Mouse (Mus musculus) cerebellum, adult 9-10 months (tissue): ENCODE results near the gene Cacna1i.

ENCODE experiments used
- DNase-seq: peaks from one replicate; pipeline ENCODE4 v3.0.0; 2022

The Cacna1i gene

GRCm38 (mm10) chr15:80340348-80340747, 53.3 kb downstream of the Cacna1i start:
- DNase-seq: no peak

DNA sequence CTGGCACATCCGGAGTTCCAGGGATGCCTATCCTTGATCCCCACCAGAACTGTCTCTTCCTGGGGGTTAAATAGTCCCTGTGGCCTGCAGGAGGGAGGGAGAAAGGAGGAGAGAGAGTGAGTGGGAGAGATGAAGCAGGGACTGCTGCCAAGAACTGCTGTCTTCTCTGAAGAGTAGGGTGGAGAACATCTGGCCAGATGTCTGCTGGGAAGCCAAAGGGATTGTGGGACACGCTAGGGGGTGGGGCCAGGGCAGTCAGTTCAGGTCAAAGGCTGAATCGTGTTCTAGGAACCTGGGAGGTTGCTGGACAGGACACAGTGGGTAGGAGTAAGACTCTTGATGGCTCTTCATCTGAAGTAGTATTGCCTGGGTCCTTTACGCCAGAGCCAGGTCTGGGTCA, 55.4 kb downstream of the Cacna1i start:
- peak; percentile 72 for DNase-seq

- DNase-seq: peak; percentile 98
Observed at GRCm38 (mm10) chr15:80343031-80343430, 56.0 kb downstream of the Cacna1i start.

- peak; percentile 70 for DNase-seq
Observed at GRCm38 (mm10) chr15:80343731-80344130, 56.7 kb downstream of the Cacna1i start.

GRCm38 (mm10) chr15:80346510-80346909, 59.5 kb downstream of the Cacna1i start:
- DNase-seq: no peak

- DNase-seq: no peak
Observed at GRCm38 (mm10) chr15:80350431-80350830, 63.4 kb downstream of the Cacna1i start.

DNA sequence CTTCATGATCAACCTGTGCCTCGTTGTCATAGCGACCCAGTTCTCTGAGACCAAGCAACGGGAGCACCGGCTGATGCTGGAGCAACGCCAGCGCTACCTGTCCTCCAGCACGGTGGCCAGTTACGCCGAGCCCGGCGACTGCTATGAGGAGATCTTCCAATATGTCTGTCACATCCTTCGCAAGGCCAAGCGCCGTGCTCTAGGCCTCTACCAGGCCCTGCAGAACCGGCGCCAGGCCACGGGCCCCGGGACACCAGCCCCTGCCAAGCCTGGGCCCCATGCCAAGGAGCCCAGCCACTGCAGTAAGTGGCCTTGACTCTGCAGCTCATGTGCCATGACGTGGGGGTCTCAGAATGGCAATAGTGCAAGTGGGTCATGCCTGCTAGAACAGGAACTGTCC, 71.8 kb downstream of the Cacna1i start:
- DNase-seq: peak; percentile 77

- no peak for DNase-seq
Observed at GRCm38 (mm10) chr15:80361780-80362508, 74.9 kb downstream of the Cacna1i start.

DNA sequence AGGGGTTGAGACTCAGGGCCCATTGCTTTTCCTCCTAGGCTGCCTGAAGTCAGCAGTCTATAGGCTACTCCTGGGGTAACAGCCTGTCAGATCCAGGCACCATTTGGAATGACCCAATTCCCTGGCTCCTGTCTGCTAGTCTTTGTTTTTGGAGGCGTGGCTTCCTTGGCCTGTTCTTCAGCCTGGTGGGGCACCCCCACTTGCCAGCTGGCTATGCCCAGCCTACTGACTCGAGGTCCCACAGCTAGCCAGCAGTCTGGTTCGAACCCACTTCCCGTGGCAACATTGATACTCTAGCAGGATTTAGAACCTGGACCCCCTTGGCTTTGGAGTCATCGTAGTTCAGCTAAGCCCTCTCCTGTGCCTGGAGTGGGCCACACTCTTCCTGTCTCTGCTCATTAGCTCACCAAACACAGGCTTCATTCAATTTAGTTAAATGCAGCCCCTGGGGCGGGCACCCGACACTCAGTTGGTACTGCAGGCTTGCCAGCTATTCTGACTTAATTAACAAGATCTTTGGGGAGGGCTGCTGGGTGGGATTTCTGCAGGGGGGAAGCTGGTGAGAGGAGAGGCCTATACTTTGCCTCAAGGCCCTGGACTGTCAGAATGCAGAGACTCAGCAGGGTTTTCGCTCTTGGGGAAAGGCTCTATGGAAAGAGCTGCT, 75.6 kb downstream of the Cacna1i start:
- peak; percentile 87 for DNase-seq

DNA sequence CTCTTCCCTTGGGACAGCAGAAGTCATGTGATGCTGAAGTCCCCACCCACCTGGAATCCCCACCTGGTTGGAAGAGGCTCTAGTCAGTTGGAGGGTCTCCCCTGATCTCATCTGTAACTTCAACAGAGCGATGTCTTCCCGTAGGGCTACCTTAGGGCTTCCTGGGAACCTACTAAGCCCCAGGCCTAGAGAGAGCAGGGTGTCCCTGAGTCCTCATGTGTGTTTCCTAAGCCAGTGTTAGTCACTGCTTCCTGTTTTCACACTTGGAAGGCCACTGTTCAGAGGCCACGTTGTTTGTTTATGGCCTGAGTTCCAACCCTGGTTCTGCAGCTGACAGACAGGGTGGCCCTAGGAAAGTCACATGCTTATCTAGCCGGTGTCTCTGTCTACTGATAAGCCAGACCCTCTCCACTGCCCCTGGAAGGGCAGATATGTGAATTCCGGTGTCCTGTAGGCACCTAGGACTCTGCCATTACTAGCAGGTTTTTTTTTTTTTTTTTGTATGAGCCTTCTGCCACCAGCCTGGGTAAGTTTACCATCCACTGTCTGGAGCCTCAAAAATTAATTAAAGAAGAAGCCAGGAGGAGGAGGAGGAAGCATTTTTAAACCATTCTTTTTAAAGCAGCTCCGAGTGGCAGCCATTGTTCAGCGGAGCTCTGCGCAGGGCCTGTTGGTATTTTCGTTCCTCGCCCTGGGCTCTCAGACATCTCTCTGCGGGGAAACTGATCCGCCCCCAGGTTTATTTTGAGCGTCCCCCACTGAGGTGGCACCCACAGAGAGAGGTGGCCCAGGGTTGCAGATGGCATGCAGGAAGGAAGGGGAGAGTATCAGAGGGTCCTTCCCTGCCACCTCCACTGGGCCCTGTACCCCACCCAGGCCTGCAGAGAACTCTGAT, 77.0 kb downstream of the Cacna1i start:
- DNase-seq: no peak

DNA sequence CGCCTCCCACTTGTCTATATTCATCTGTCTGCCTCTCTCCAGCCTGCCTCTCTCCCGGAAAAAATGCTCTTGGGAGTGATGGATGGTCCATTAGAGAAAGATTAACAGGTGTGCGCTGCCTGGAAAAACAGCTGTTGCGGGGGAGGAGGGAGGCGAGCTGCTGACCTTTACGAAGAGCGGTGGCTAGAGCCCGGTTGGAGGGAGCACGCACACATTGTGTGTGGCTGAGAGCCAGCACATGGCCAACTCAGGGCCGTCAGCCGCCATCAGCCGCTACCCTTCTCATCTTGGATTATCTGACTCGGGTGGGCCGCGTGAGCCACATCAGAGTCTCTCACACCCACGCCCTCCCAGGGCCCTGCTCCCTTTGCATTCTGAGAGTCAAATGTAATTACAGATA, 79.9 kb downstream of the Cacna1i start:
- DNase-seq: no peak

DNA sequence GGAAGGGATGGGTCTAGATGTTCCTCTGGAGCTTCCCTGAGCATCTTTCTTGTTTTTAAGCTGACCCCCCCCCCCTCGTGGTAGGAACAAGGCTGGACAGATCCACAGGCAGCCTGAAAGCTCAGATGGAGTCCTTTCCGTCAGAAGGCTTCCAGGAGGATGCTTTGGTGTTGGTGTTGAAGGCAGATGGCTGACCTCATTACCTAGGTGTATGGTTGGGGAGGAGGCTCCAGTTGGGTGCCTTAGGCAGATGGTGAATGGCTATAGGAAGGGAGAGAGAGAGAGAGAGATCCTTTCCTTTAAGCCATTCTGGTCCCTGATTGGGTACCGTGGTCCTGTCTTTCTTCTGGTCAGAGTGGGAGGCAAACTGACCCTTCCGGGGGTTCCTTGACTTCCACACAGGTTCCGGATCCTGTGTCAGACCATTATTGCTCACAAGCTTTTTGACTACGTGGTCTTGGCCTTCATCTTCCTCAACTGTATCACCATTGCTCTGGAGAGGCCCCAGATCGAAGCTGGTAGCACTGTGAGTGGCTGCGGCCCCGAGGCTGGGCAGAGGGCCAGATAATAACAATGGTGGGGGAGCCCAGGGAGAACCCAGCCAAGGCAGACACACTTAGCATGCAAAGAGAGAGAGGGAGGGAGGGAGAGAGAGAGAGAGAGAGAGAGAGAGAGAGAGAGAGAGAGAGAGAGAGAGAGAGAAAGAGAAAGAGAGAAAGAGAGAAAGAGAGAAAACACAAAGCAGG, 86.4 kb downstream of the Cacna1i start:
- DNase-seq: peak; percentile 51

- no peak for DNase-seq
Observed at GRCm38 (mm10) chr15:80374854-80375253, 87.8 kb downstream of the Cacna1i start.

DNA sequence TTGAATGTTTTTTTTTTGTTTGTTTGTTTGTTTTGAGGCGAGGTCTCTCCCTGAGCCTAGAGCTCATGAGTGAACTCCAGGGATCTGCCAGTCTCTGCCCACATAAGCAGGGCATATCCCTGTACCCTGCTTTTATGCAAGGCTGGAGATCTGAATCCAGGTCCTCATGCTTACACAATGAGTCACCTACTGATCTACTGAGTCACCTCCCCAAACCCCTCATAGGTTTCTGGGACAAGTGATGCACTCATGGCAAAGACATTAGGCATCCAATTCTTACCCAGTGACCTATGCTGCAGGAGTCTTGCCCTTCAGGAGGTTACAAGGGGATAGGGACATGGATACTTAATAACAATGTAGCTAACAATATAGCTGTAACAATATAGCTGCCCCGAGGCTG, 100.1 kb downstream of the Cacna1i start:
- DNase-seq: no peak

GRCm38 (mm10) chr15:80391791-80392190, 104.8 kb downstream of the Cacna1i start:
- DNase-seq: no peak

GRCm38 (mm10) chr15:80395035-80395434, 108.0 kb downstream of the Cacna1i start:
- no peak for DNase-seq

GRCm38 (mm10) chr15:80399451-80399850, 112.4 kb downstream of the Cacna1i start:
- peak; percentile 66 for DNase-seq

DNA sequence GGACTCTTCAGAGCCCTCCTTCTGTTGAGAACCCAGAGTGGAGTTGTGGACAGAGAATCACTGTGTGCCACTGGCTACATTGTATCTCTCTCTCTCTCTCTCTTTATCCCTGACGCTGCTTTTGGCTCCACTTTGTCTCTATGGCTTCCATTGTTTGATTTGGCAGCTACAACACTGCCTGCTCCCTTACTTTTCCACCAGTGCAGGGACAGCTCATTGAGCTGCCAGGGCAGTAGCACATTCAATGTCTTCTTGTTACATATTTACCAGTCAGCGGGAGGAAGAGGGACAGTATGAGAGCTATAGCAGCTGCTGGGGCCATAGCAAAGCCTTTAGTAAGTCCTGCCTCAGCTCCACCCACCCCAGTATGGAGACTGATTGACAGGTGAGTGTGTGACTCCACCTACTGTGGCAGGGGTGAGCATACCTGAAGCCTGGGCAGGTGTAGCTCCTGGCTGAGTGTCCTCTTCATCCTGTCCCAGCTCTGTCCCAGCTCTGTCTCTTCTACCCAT, 114.4 kb downstream of the Cacna1i start:
- DNase-seq: no peak

- DNase-seq: no peak
Observed at GRCm38 (mm10) chr15:80401980-80402379, 114.9 kb downstream of the Cacna1i start.

DNA sequence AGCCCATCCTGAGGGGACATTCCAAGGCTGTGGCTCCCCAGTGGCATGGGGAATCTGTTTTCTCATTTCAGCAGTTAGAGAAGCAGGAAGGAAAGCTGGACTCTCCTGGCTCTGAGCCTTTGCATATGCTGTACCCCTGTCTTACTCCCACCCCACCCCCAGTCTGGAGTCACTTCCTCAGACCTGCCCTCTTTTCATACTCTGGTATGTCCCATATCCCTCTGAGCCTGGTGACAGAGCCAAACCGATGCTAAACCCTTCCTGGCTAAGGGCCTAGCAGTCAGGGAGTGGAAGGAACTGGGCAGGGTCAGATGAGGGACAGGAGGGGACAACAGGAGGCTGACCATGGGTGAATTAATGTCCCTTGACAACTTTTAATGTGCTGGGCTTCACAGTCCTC, 120.8 kb downstream of the Cacna1i start:
- no peak for DNase-seq

- DNase-seq: no peak
Observed at GRCm38 (mm10) chr15:80410661-80411060, 123.6 kb downstream of the Cacna1i start.

DNA sequence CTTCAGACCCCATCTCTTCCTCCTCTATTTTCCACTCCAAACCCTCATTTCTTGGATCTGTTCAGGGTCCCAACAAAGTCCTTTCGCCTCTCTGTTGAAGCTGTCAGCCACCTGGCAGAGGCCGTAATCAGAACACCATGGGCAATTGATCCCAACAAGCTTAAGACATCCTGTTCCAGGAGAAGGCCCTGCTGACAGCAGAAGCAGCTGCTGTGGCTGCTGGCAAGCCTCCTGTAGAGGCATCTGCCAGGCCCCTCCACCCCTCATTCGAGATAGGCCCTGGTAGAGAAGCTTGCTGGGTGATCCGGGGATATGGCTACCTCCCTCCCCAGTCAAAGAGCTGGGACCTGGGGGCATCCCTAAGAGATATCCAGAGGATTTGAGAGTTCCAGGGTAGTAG, 126.0 kb downstream of the Cacna1i start:
- DNase-seq: no peak
